Mouse (Mus musculus): ENCODE results near the gene Fastkd3.

DNA sequence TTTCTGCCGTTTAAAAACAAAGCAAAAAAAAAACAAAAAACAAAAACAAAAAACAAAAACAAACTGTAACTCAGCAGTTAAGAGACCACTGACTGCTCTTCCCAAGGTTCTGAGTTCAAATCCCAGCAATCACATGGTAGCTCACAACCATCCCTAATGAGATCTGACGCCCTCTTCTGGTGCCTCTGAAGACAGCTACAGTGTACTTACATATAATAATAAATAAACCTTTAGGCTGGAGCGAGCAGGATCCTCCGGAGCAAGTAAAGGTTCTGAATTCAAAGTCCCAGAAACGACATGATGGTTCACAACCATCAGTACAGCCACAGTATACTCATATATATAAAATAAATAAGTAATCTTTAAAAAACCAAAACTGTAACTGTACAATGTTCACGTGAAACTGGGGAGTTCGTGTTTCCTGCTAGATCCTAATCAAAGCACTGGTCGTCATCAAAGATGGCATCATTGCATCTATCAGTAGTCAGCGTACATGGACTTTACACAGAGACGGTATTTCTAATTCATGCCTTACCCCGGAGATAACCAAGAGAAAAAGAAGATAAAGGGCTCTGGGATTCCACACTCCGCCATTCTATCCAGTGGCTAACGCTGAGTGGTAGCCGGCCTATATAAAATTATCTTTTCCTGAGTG, 821 bp upstream of the Fastkd3 start:
- TF ChIP-seq EP300 (optimal IDR thresholded peaks at IDR 0.05) (no peak), CTCF (IDR thresholded peaks at IDR 0.05; ENCODE audit: low read depth) (peak; percentile 33)
